Mouse (Mus musculus) bone marrow, adult 2 months (tissue): ENCODE results near the gene Shkbp1. TPM values are rescaled to one million over a fixed set of nuclear protein-coding genes. Genes with fewer than 3 reads are reported as not detected.

Experiments
- H3K27ac ChIP-seq: fragments of 200-500 bp; 2 replicates; pipeline ENCODE4 v1.5.1; 2012; ENCODE audit warnings: low read depth, mild to moderate bottlenecking, control low read depth, inconsistent platforms, low read length; ENCODE audit not compliant: control insufficient read depth, poor library complexity, insufficient read depth
- H3K4me1 ChIP-seq: fragments of 200-500 bp; 2 replicates; pipeline ENCODE4 v1.6.1; 2011; ENCODE audit warnings: low read length; ENCODE audit not compliant: control insufficient read depth, insufficient read depth
- H3K4me3 ChIP-seq: fragments of 200-500 bp; replicated peaks from 2 replicates; pipeline ENCODE3; 2011; ENCODE audit warnings: mild to moderate bottlenecking, low read depth, low read length, control low read depth; ENCODE audit not compliant: control insufficient read depth
- CTCF ChIP-seq: fragments of 200-500 bp; IDR thresholded peaks from 2 replicates; pipeline ENCODE4 v1.5.1; 2011; ENCODE audit warnings: low read length, control low read depth; ENCODE audit not compliant: control insufficient read depth, insufficient read depth
- POLR2A ChIP-seq: fragments of 200-500 bp; IDR thresholded peaks from 2 replicates; pipeline ENCODE4 v1.6.1; 2011; ENCODE audit warnings: low read depth, mild to moderate bottlenecking, control low read depth, low read length, borderline replicate concordance; ENCODE audit not compliant: control insufficient read depth
- WGBS: fragments of 180-500 bp; shearing (Covaris S2); methylation state at CpG from one replicate; pipeline ENCODE4 v1.1.7; 2018; 5-methylcytosine and 5-hydroxymethylcytosine counted together
- polyA plus RNA-seq: library from polyadenylated mRNA; stranded (reverse); fragments of >200 nt; gene quantifications from 2 replicates; pipeline ENCODE4 v1.2.4, GENCODE M21; 2011; ENCODE audit warnings: low replicate concordance; ENCODE audit not compliant: missing spikeins, insufficient read depth, insufficient read length

The Shkbp1 gene
- polyA plus RNA-seq, 1 experiment, result 80.0 TPM

- WGBS, result 69% methylated on average over 6 of the region's 6 CpGs
- no peak overlapping the region for H3K4me3 ChIP-seq
- H3K27ac ChIP-seq, result no peak overlapping the region
- TF ChIP-seq CTCF (no peak), POLR2A (no peak)
- no peaks in the 10 kb centered on the region for H3K4me1 ChIP-seq
These were observed 10.4 kb downstream of the Shkbp1 start for GRCm38 (mm10) chr7:27345444-27345843.

- WGBS, result 42% methylated on average over 4 of the region's 4 CpGs
- no peaks in the 10 kb centered on the region for H3K4me1 ChIP-seq
- TF ChIP-seq POLR2A (no peak), CTCF (no peak)
- H3K27ac ChIP-seq, result no peak overlapping the region
- no peak overlapping the region for H3K4me3 ChIP-seq
These were observed 13.2 kb downstream of the Shkbp1 start for GRCm38 (mm10) chr7:27342595-27342994.

GRCm38 (mm10) chr7:27339519-27339918 lies 16.3 kb downstream of the Shkbp1 start:
- H3K4me1 ChIP-seq, result no peaks in the 10 kb centered on the region
- H3K27ac ChIP-seq, result no peak overlapping the region
- no peak overlapping the region for H3K4me3 ChIP-seq
- whole genome bisulfite sequencing, result 31% methylated on average over 7 of the region's 7 CpGs
- TF ChIP-seq CTCF (no peak), POLR2A (no peak)

GRCm38 (mm10) chr7:27339114-27339513 lies 16.7 kb downstream of the Shkbp1 start:
- Histone ChIP-seq H3K4me1 (no peaks in the 10 kb centered on the region), H3K27ac (no peak overlapping the region), H3K4me3 (no peak overlapping the region)
- TF ChIP-seq CTCF, result no peak
- no peak for TF ChIP-seq POLR2A
- 76% methylated on average over 4 of the region's 4 CpGs for WGBS

GRCm38 (mm10) chr7:27337175-27337853 lies 18.5 kb downstream of the Shkbp1 start, which contains the start of gene Ltbp4:
Gene Ltbp4, minus strand, starts transcription at chr7:27337692.
- Histone ChIP-seq H3K4me1 (no peaks in the 10 kb centered on the region), H3K4me3 (no peak within 1 kb of the TSS), H3K27ac (no peak within 1 kb of the TSS)
- 4% methylated on average over 36 of the region's 36 CpGs for WGBS
- TF ChIP-seq CTCF (no peak), POLR2A (no peak)

GRCm38 (mm10) chr7:27335928-27336823 lies 19.6 kb downstream of the Shkbp1 start:
- 6% methylated on average over 47 of the region's 47 CpGs for WGBS
- TF ChIP-seq POLR2A, result no peak
- peak; percentile 98 for TF ChIP-seq CTCF
- Histone ChIP-seq H3K27ac (no peak overlapping the region), H3K4me3 (no peak overlapping the region), H3K4me1 (no peaks in the 10 kb centered on the region; the same call in 1 of the 2 replicates)

GRCm38 (mm10) chr7:27335011-27335720 lies 20.7 kb downstream of the Shkbp1 start:
- Histone ChIP-seq H3K27ac (no peak overlapping the region), H3K4me3 (no peak overlapping the region), H3K4me1 (peaks cover under 1% of the 10 kb centered on the region; the same call in 1 of the 2 replicates)
- 56% methylated on average over 15 of the region's 15 CpGs for WGBS
- TF ChIP-seq POLR2A (no peak), CTCF (no peak)
